Mouse (Mus musculus): Measurements from ENCODE around the gene Osmr. TPM values are rescaled to one million over a fixed set of nuclear protein-coding genes. Genes with fewer than 3 reads are reported as not detected.
"Not testable (repeated sequence)": the region's sequence is repeated elsewhere in the genome, so short reads cannot be mapped to it uniquely, and the experiment has no call there.

Gene Osmr
- total and polyA plus RNA-seq, 2 experiments from 2014 or later, result 1.7 to 2.6 TPM

DNA sequence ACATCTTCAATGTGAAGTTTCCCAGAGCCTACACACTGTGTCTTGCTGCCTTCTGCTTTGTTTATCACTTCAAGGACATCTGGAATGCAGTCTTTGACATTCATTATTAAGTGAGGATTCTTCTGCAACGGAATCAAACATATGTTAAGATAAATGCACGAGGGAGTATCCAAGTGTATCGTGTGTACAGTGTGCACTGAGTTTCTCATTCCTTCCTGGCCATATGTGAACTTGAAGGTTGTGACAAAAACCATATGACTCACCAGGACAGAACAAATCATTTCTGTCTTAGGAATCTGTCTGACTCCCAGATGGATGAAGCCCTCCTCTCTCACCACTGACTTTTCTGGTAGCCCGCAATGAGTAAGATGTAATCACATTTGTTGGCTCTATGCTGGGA lies 59.0 kb downstream of the Osmr start:
- TF ChIP-seq CTCF (IDR thresholded peaks at IDR 0.05; ENCODE audit: low read depth), result no peak
- WGBS, result 79% methylated on average over 4 of the region's 4 CpGs
- H3K9ac ChIP-seq, result no peak overlapping the region
- no peaks in the 10 kb centered on the region for H3K27me3 ChIP-seq (ENCODE audit: insufficient read depth, low read length)
- no peaks in the 10 kb centered on the region for H3K36me3 ChIP-seq (ENCODE audit: insufficient read depth)
- no peak overlapping the region for H3K4me3 ChIP-seq (ENCODE audit: low read depth, low read length)
- no peaks in the 10 kb centered on the region for H3K4me1 ChIP-seq (ENCODE audit: insufficient read depth)
- no peak overlapping the region for H3K4me2 ChIP-seq (ENCODE audit: low read depth)
- no peak overlapping the region for H3K27ac ChIP-seq (ENCODE audit: low read depth, low read length)
- DNase-seq, result no peak
- ATAC-seq, result no peak
- no peaks in the 10 kb centered on the region for H3K9me3 ChIP-seq (ENCODE audit: low read length)

DNA sequence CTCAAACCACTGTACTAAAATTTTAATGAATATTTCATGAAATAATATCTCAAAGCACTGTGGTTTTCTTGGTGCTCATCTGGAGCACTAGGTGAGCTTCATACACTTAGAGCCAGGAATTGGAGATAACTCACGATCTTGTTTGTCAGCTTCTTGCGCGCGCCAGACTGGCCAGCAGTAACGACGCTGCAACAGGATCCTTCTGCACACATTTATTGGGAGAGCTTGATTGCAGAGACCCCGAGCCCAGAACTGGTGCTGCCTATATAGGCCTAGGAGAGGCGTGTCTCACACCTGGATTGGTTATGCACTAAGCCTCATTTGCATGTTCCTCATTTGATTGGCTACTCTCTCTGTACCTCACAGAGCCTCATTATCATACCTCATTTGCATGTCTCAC lies 73.6 kb downstream of the Osmr start:
- 97% methylated on average over 8 of the region's 8 CpGs for WGBS
- not testable (repeated sequence) for ATAC-seq; H3K9me3 ChIP-seq (ENCODE audit: low read length)

DNA sequence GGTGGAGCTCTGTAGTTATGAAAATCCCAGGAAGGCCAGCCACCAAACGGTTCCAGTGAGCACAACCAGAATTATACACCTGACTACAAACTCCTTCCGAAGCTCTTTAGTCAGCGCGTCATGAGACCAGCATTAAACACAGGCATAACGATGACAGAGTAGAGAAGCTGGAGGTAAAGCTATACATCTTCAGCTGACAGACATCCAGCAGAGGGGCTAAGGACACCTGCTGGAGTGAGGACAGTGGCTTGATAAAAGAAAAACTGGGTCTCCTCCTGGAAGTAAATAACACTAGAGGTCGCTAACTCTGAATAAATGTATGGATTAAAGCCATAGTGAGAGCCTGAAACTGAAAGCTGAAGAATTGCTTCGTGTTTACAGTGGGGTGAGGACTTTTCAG lies 81.9 kb downstream of the Osmr start:
- Histone ChIP-seq H3K9ac (no peak overlapping the region), H3K27me3 (ENCODE audit: insufficient read depth, low read length) (no peaks in the 10 kb centered on the region), H3K36me3 (ENCODE audit: insufficient read depth) (peaks cover 80% of the 10 kb centered on the region), H3K9me3 (ENCODE audit: low read length) (no peaks in the 10 kb centered on the region), H3K4me2 (ENCODE audit: low read depth) (no peak overlapping the region), H3K27ac (ENCODE audit: low read depth, low read length) (no peak overlapping the region), H3K4me3 (ENCODE audit: low read depth, low read length) (no peak overlapping the region), H3K4me1 (ENCODE audit: insufficient read depth) (no peaks in the 10 kb centered on the region)
- no peak for ATAC-seq
- no peak for TF ChIP-seq CTCF (IDR thresholded peaks at IDR 0.05; ENCODE audit: low read depth)
- DNase-seq, result no peak
- 84% methylated on average over 7 of the region's 7 CpGs for whole genome bisulfite sequencing

More for the DNA sequence above, 73.6 kb downstream of the Osmr start:
- H3K4me3 ChIP-seq (ENCODE audit: low read depth, low read length); DNase-seq; H3K27ac ChIP-seq (ENCODE audit: low read depth, low read length); H3K27me3 ChIP-seq (ENCODE audit: insufficient read depth, low read length); H3K9ac ChIP-seq; H3K4me2 ChIP-seq (ENCODE audit: low read depth); H3K4me1 ChIP-seq (ENCODE audit: insufficient read depth): not testable (repeated sequence)
- H3K36me3 ChIP-seq (ENCODE audit: insufficient read depth), result peaks cover 15% of the 10 kb centered on the region

DNA sequence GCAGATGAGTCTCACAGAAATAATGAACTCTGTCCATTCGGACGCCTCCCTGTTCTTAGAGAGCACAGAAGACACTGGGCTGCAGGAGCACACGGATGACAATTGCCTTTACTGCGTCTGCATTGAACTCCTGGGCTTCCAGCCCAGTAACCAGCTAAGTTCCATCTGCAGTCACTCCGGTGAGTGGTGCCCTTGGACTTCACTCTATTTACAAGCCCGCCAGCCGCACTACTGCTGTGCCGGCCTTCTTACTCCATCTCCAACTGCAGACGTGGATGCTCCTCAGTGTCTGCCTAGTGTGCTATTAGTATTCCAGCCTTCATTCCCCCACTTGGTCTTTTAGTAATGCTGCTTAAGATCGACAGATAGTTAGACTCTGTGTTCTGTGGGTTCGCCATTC lies 83.1 kb downstream of the Osmr start:
- Histone ChIP-seq H3K9me3 (ENCODE audit: low read length) (no peaks in the 10 kb centered on the region), H3K9ac (no peak overlapping the region), H3K27ac (ENCODE audit: low read depth, low read length) (no peak overlapping the region), H3K27me3 (ENCODE audit: insufficient read depth, low read length) (no peaks in the 10 kb centered on the region), H3K4me1 (ENCODE audit: insufficient read depth) (no peaks in the 10 kb centered on the region), H3K36me3 (ENCODE audit: insufficient read depth) (peaks cover 79% of the 10 kb centered on the region), H3K4me3 (ENCODE audit: low read depth, low read length) (no peak overlapping the region), H3K4me2 (ENCODE audit: low read depth) (no peak overlapping the region)
- DNase-seq (no peak), ATAC-seq (no peak)
- TF ChIP-seq CTCF (IDR thresholded peaks at IDR 0.05; ENCODE audit: low read depth), result no peak
- WGBS, result 86% methylated on average over 11 of the region's 11 CpGs

DNA sequence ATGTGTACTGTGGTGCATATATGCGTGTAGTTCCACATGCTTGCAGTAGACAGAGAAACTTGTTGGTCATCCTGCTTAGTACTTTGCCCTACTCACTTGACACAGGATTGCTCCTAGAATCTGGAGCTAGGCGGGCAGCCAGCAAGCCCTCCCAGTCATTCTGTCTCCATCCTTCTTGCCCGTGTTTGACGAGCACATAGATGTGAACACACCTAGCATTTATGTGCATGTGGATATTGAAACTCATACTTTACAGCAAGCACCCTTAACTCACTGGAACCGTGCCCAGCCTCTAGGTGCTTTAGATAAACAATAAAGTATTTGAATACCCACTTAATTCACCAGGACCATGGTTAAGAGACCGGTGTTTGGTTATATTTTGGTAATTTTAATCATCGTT lies 84.8 kb downstream of the Osmr start:
- WGBS, result 86% methylated on average over 7 of the region's 7 CpGs
- Histone ChIP-seq H3K27ac (ENCODE audit: low read depth, low read length) (no peak overlapping the region), H3K4me2 (ENCODE audit: low read depth) (no peak overlapping the region), H3K36me3 (ENCODE audit: insufficient read depth) (peaks cover 76% of the 10 kb centered on the region), H3K27me3 (ENCODE audit: insufficient read depth, low read length) (no peaks in the 10 kb centered on the region), H3K4me1 (ENCODE audit: insufficient read depth) (no peaks in the 10 kb centered on the region), H3K4me3 (ENCODE audit: low read depth, low read length) (no peak overlapping the region), H3K9me3 (ENCODE audit: low read length) (no peaks in the 10 kb centered on the region), H3K9ac (no peak overlapping the region)
- ATAC-seq (no peak), DNase-seq (no peak)
- TF ChIP-seq CTCF (IDR thresholded peaks at IDR 0.05; ENCODE audit: low read depth), result no peak

DNA sequence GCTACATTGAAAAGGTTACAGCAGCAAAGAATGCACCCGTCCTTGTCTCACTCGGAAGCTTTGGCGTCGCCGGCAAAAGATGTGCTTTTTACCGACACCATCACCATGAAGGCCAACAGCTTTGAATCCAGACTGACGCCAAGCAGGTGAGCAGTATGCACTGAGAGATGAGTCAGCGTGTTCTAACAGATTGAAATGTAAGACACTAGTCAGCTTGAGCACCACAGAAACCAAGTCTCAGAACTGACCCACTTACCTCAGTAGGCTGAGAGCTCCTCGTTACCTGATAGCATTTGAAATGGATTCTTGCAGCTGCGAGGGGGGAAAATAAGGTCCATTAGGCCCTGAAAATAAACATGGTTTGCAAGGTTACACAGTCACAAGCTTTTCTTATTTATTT lies 87.5 kb downstream of the Osmr start:
- DNase-seq, result no peak
- no peak overlapping the region for H3K9ac ChIP-seq
- no peak for ATAC-seq
- 94% methylated on average over 10 of the region's 10 CpGs for WGBS
- no peak overlapping the region for H3K4me2 ChIP-seq (ENCODE audit: low read depth)
- no peak for TF ChIP-seq CTCF (IDR thresholded peaks at IDR 0.05; ENCODE audit: low read depth)
- no peak overlapping the region for H3K27ac ChIP-seq (ENCODE audit: low read depth, low read length)
- no peaks in the 10 kb centered on the region for H3K4me1 ChIP-seq (ENCODE audit: insufficient read depth)
- no peaks in the 10 kb centered on the region for H3K9me3 ChIP-seq (ENCODE audit: low read length)
- H3K27me3 ChIP-seq (ENCODE audit: insufficient read depth, low read length), result no peaks in the 10 kb centered on the region
- peaks cover 77% of the 10 kb centered on the region for H3K36me3 ChIP-seq (ENCODE audit: insufficient read depth)
- H3K4me3 ChIP-seq (ENCODE audit: low read depth, low read length), result no peak overlapping the region

DNA sequence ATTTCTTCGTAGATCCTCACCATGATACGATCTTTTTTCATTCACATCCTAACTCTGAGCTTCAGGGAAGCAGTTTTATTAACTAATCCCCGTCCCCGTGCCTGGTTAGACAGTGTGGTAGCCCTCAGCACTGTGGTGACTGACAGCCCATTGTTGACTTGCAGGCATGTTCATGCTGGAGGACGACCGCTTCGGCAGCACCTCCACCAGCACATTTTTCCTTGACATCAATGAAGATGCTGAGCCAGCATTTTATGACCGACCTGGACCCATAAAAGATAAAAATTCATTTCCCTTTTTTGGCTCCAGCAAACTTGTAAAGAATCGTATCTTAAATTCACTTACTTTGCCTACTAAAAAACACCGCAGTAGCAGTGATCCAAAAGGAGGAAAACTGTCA lies 88.6 kb downstream of the Osmr start:
- WGBS, result 91% methylated on average over 10 of the region's 10 CpGs
- Histone ChIP-seq H3K9me3 (ENCODE audit: low read length) (no peaks in the 10 kb centered on the region), H3K4me3 (ENCODE audit: low read depth, low read length) (no peak overlapping the region), H3K4me1 (ENCODE audit: insufficient read depth) (no peaks in the 10 kb centered on the region), H3K27ac (ENCODE audit: low read depth, low read length) (no peak overlapping the region), H3K27me3 (ENCODE audit: insufficient read depth, low read length) (no peaks in the 10 kb centered on the region), H3K4me2 (ENCODE audit: low read depth) (no peak overlapping the region), H3K36me3 (ENCODE audit: insufficient read depth) (peaks cover 77% of the 10 kb centered on the region), H3K9ac (no peak overlapping the region)
- no peak for TF ChIP-seq CTCF (IDR thresholded peaks at IDR 0.05; ENCODE audit: low read depth)
- DNase-seq, result no peak
- ATAC-seq, result no peak

DNA sequence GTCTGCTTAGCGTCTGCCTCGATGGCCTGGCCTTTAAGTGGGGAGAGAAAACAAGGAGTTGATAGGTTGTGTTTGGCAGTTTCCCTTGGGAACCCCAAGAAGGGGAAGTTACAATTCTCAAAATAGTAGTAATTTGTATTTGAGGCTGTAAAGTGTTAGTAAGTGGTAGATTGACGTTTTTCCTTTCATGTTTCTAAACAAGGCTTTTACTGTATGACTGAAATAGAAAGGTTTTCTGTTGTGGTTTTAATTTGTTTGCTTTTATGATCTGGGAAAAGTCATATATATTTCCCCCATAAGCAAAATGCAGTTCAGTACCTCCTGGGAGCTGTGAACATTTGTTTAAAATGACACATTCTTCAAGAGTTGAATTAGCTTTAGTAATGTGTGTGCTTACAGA lies 102.5 kb downstream of the Osmr start:
- Histone ChIP-seq H3K9me3 (ENCODE audit: low read length) (no peaks in the 10 kb centered on the region), H3K4me1 (ENCODE audit: insufficient read depth) (no peaks in the 10 kb centered on the region), H3K27ac (ENCODE audit: low read depth, low read length) (no peak overlapping the region), H3K36me3 (ENCODE audit: insufficient read depth) (peaks cover 57% of the 10 kb centered on the region), H3K27me3 (ENCODE audit: insufficient read depth, low read length) (no peaks in the 10 kb centered on the region), H3K4me3 (ENCODE audit: low read depth, low read length) (no peak overlapping the region), H3K4me2 (ENCODE audit: low read depth) (no peak overlapping the region), H3K9ac (no peak overlapping the region)
- no peak for TF ChIP-seq CTCF (IDR thresholded peaks at IDR 0.05; ENCODE audit: low read depth)
- DNase-seq (no peak), ATAC-seq (no peak)
- 86% methylated on average over 3 of the region's 3 CpGs for WGBS

Other genes starting within 250 kb of the Osmr start
- 30.6 and 42.0 TPM in 2 replicates for gene Rictor, start 166.6 kb downstream of the Osmr start, total RNA-seq (2014; rRNA removed)
- gene Rictor, start 166.6 kb downstream of the Osmr start, polyA plus RNA-seq (2015; fragmentation: Nextera tagmentation; extraction: Ambion mirVana), result 20.2 and 32.9 TPM in 2 replicates
- gene Lifr, start 215.6 kb upstream of the Osmr start, total RNA-seq (2014; rRNA removed), result 20.9 and 26.1 TPM in 2 replicates
- 5.5 and 6.8 TPM in 2 replicates for gene Lifr, start 215.6 kb upstream of the Osmr start, polyA plus RNA-seq (2015; fragmentation: Nextera tagmentation; extraction: Ambion mirVana)